Mouse (Mus musculus): Measurements from ENCODE around the gene Ankrd13c.

DNA sequence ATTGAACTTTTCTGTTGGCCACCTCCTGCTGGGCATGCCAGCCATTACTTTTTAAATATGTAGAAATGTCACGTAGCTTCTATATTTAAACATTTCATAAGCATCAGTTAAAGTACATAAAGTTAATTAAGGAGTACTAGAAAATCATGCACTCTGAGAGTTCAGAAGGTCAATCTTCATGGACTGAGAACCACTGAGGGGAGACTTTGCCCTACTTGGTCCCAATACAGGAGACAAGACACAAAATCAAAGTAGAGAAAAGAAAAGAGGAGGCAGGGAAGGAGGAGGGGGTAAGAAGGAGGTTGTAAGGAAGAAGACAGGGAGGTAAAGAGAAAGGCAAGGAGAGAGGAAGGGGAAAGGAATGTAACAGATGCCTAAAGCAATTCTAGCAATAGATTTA, 47.1 kb upstream of the Ankrd13c start:
- TF ChIP-seq POLR2A (IDR thresholded peaks at IDR 0.05; ENCODE audit: borderline replicate concordance, low read depth, low read length) (no peak), CTCF (IDR thresholded peaks at IDR 0.05; ENCODE audit: low read depth, low read length) (no peak)

Measured in bone marrow macrophage, adult 2 months (primary cell).